Mouse (Mus musculus) CH12.LX (cell line): ENCODE data around the gene Zfp212. TPM values are rescaled to one million over a fixed set of nuclear protein-coding genes. Genes with fewer than 3 reads are reported as not detected.

Experiments
- DNase-seq: peaks from one replicate; pipeline ENCODE4 v3.0.0-alpha.2; 2013; ENCODE audit errors: extremely low read depth
- H3K27ac ChIP-seq: 2 replicates; pipeline ENCODE4 v1.5.1; 2012; ENCODE audit warnings: low read depth, mild to moderate bottlenecking, control low read depth, moderate library complexity; ENCODE audit not compliant: insufficient read depth
- H3K27me3 ChIP-seq: replicated peaks from 2 replicates; pipeline ENCODE3; 2012; ENCODE audit warnings: inconsistent platforms
- H3K36me3 ChIP-seq, 2 experiments: replicated peaks in 1 of 2; 2 replicates each; pipeline versions ENCODE3 to v1.6.1; 2012; ENCODE audit warnings: inconsistent platforms in 1 of 2, low read length in 1 of 2, mild to moderate bottlenecking in 1 of 2, mixed read lengths in 1 of 2, moderate library complexity in 1 of 2; ENCODE audit not compliant: control insufficient read depth in 1 of 2, insufficient read depth in 1 of 2
- H3K4me1 ChIP-seq, 2 experiments: 2 replicates each; pipeline ENCODE4 v1.6.1; 2012; ENCODE audit warnings: inconsistent platforms in 1 of 2, moderate library complexity in 1 of 2; ENCODE audit not compliant: insufficient read depth in 2 of 2, control insufficient read depth in 1 of 2
- H3K4me2 ChIP-seq: 2 replicates; pipeline ENCODE4 v1.6.1; 2012; ENCODE audit warnings: low read depth, mild to moderate bottlenecking, control low read depth; ENCODE audit not compliant: poor library complexity, insufficient read depth, severe bottlenecking
- H3K4me3 ChIP-seq, 3 experiments: fragments of 150-350 bp in 1 of 3; sonication (generic) in 1 of 3; replicated peaks in 1 of 3; 2 replicates each; pipeline versions ENCODE3 to v1.5.1; 2011 to 2012; ENCODE audit warnings: low read depth in 2 of 3, low read length in 2 of 3, mild to moderate bottlenecking in 2 of 3, moderate library complexity in 2 of 3, control low read depth in 1 of 3, improper control_type of control experiment in 1 of 3, inconsistent platforms in 1 of 3, mixed read lengths in 1 of 3; ENCODE audit not compliant: poor library complexity in 1 of 3
- H3K79me2 ChIP-seq: replicated peaks from 2 replicates; pipeline ENCODE4 v1.6.1; 2012; ENCODE audit warnings: mild to moderate bottlenecking, moderate library complexity; ENCODE audit not compliant: control insufficient read depth, poor library complexity, insufficient read depth, severe bottlenecking; ENCODE audit errors: extremely low read depth
- H3K9ac ChIP-seq: 2 replicates; pipeline ENCODE4 v1.6.1; 2012; ENCODE audit warnings: low read depth, mild to moderate bottlenecking, control low read depth, moderate library complexity; ENCODE audit not compliant: insufficient read depth
- H3K9me3 ChIP-seq: replicated peaks from 2 replicates; pipeline ENCODE3; 2012; ENCODE audit warnings: low read length, inconsistent platforms, mixed read lengths
- BHLHE40 ChIP-seq: IDR thresholded peaks from 2 replicates; pipeline ENCODE4 v1.6.1; 2011; ENCODE audit warnings: mild to moderate bottlenecking, low read depth, low read length, improper control_type of control experiment
- CTCF ChIP-seq, 2 experiments: IDR thresholded peaks in 1 of 2; conservative IDR thresholded peaks in 1 of 2; 2 replicates each; pipeline ENCODE4 v1.5.1; 2011 to 2012; ENCODE audit warnings: low read depth in 2 of 2, low read length in 2 of 2, improper control_type of control experiment in 1 of 2, inconsistent platforms in 1 of 2, mild to moderate bottlenecking in 1 of 2, moderate library complexity in 1 of 2
- E2F4 ChIP-seq: IDR thresholded peaks from 2 replicates; pipeline ENCODE4 v1.6.1; 2011; ENCODE audit warnings: low read depth, low read length, improper control_type of control experiment; ENCODE audit not compliant: insufficient replicate concordance
- EP300 ChIP-seq: IDR thresholded peaks from 2 replicates; pipeline ENCODE4 v1.6.1; 2011; ENCODE audit warnings: low read length, improper control_type of control experiment
- HCFC1 ChIP-seq: IDR thresholded peaks from 2 replicates; pipeline ENCODE4 v1.6.1; 2012; ENCODE audit warnings: low read depth, mild to moderate bottlenecking, inconsistent platforms, low read length, improper control_type of control experiment
- IRF4 ChIP-seq: IDR thresholded peaks from 2 replicates; pipeline ENCODE4 v1.6.1; 2014; ENCODE audit warnings: low read depth, mild to moderate bottlenecking, inconsistent platforms, low read length, improper control_type of control experiment
- JUND ChIP-seq: conservative IDR thresholded peaks from 2 replicates; pipeline ENCODE4 v1.6.1; 2011; ENCODE audit warnings: low read depth, low read length, improper control_type of control experiment
- KAT2A ChIP-seq: IDR thresholded peaks from 2 replicates; pipeline ENCODE4 v1.6.1; 2012; ENCODE audit warnings: low read length, improper control_type of control experiment, inconsistent platforms; ENCODE audit not compliant: insufficient replicate concordance
- MAFK ChIP-seq: IDR thresholded peaks from 2 replicates; pipeline ENCODE4 v1.6.1; 2011; ENCODE audit warnings: low read length, improper control_type of control experiment; ENCODE audit not compliant: insufficient replicate concordance
- MAX ChIP-seq: IDR thresholded peaks from 2 replicates; pipeline ENCODE4 v1.6.1; 2011; ENCODE audit warnings: low read length, improper control_type of control experiment
- MEF2A ChIP-seq: IDR thresholded peaks from 2 replicates; pipeline ENCODE4 v1.6.1; 2014; ENCODE audit warnings: low read depth, mild to moderate bottlenecking, inconsistent platforms, low read length, improper control_type of control experiment, borderline replicate concordance
- MXI1 ChIP-seq: IDR thresholded peaks from 2 replicates; pipeline ENCODE4 v1.6.1; 2011; ENCODE audit warnings: mild to moderate bottlenecking, low read depth, low read length, improper control_type of control experiment
- MYC ChIP-seq: IDR thresholded peaks from 2 replicates; pipeline ENCODE4 v1.6.1; 2011; ENCODE audit warnings: low read depth, mild to moderate bottlenecking, improper control_type of control experiment, low read length
- NRF1 ChIP-seq: IDR thresholded peaks from 2 replicates; pipeline ENCODE4 v1.6.1; 2014; ENCODE audit warnings: low read depth, mild to moderate bottlenecking, inconsistent platforms, low read length, improper control_type of control experiment, moderate library complexity
- POLR2A ChIP-seq: IDR thresholded peaks from 2 replicates; pipeline ENCODE4 v1.6.1; 2011; ENCODE audit warnings: low read depth, mild to moderate bottlenecking, improper control_type of control experiment, low read length
- POLR2AphosphoS2 ChIP-seq: IDR thresholded peaks from 2 replicates; pipeline ENCODE4 v1.6.1; 2011; ENCODE audit warnings: low read depth, low read length, improper control_type of control experiment
- RCOR1 ChIP-seq: conservative IDR thresholded peaks from 2 replicates; pipeline ENCODE4 v1.6.1; 2012; ENCODE audit warnings: low read depth, mild to moderate bottlenecking, inconsistent platforms, low read length, improper control_type of control experiment
- SIN3A ChIP-seq: IDR thresholded peaks from 2 replicates; pipeline ENCODE4 v1.6.1; 2012; ENCODE audit warnings: low read length, improper control_type of control experiment, inconsistent platforms
- TBP ChIP-seq: conservative IDR thresholded peaks from 2 replicates; pipeline ENCODE4 v1.6.1; 2011; ENCODE audit warnings: low read depth, low read length, improper control_type of control experiment
- UBTF ChIP-seq: IDR thresholded peaks from 2 replicates; pipeline ENCODE4 v1.6.1; 2012; ENCODE audit warnings: low read depth, mild to moderate bottlenecking, inconsistent platforms, low read length, improper control_type of control experiment, moderate library complexity
- ZKSCAN1 ChIP-seq: IDR thresholded peaks from 2 replicates; pipeline ENCODE4 v1.6.1; 2012; ENCODE audit warnings: low read depth, inconsistent platforms, low read length, improper control_type of control experiment, borderline replicate concordance
- dilution Hi-C: fragments of 300-500 bp; cut with MboI; formaldehyde crosslinking; loops from 2 replicates; pipeline ENCODE4 v1.14.3; 2020; ENCODE audit warnings: low sequenced_read_pairs; ENCODE audit not compliant: extremely low pct_unique_long_range_greater_than_20kb, extremely low pct_ligation_motif_present
- in situ Hi-C: fragments of 300-500 bp; cut with MboI; formaldehyde crosslinking; loops from 3 replicates; pipeline ENCODE4 v1.14.3; 2019; ENCODE audit warnings: low sequenced_read_pairs, low pct_ligation_motif_present, low pct_unique_long_range_greater_than_20kb, mixed read lengths
- polyA plus RNA-seq: library from polyadenylated mRNA; unstranded; fragments of >175 nt; gene quantifications from 2 replicates; pipeline ENCODE4 v1.2.1, GENCODE M21; 2012; ENCODE audit warnings: low read depth; ENCODE audit not compliant: insufficient read length
- total RNA-seq, 2 experiments: library from RNA; depleted of rRNA; stranded (reverse); fragments of 300-350 nt in 1 of 2; fragments of >200 nt in 1 of 2; gene quantifications; 2 replicates each; pipeline ENCODE4 v1.2.3; 2012 to 2014

The Zfp212 gene
- total and polyA plus RNA-seq, 3 experiments: 5.1 to 12.1 (median 6.3) TPM

DNA sequence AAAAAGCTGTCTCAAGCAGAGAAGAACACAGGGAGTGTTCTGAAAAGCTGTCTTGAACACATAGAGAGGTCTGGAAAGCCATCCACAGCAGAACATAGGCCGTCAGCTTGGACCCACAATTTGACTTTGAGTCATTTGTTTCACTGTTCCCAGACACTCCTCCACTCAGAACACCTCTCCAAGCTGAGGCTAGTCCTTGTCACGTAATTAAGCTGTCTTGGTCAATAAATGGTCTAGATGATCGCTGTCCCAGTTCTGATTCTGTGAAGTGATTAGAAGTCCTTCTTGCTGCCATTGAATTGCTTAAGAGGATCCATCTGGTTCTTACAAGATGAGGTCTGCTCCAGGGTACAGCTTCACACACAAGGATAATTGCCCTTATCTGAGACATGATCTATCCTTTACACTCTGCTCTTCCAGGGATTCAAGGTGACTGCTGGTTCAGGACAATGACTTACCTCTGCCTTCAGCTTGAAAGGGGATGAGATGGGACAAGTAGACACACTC is 1.5 kb upstream of the Zfp212 start:
- Histone ChIP-seq H3K9ac (no peak overlapping the region), H3K36me3 (no peaks in the 10 kb centered on the region), H3K9me3 (no peaks in the 10 kb centered on the region), H3K4me1 (peaks cover 3 to 30% of the 10 kb centered on the region in 2 experiments; a peak in 3 of 4 replicates), H3K4me2 (no peak overlapping the region), H3K79me2 (peaks cover 25% of the 10 kb centered on the region), H3K27me3 (no peaks in the 10 kb centered on the region), H3K27ac (no peak overlapping the region), H3K4me3 (no peak overlapping the region)
- no peak for DNase-seq
- TF ChIP-seq RCOR1 (no peak), NRF1 (no peak), HCFC1 (no peak), POLR2AphosphoS2 (no peak), UBTF (no peak), MAX (no peak), MYC (no peak), POLR2A (no peak)
- in situ Hi-C loops: no loop called here
- dilution Hi-C loops: no loop called here

DNA sequence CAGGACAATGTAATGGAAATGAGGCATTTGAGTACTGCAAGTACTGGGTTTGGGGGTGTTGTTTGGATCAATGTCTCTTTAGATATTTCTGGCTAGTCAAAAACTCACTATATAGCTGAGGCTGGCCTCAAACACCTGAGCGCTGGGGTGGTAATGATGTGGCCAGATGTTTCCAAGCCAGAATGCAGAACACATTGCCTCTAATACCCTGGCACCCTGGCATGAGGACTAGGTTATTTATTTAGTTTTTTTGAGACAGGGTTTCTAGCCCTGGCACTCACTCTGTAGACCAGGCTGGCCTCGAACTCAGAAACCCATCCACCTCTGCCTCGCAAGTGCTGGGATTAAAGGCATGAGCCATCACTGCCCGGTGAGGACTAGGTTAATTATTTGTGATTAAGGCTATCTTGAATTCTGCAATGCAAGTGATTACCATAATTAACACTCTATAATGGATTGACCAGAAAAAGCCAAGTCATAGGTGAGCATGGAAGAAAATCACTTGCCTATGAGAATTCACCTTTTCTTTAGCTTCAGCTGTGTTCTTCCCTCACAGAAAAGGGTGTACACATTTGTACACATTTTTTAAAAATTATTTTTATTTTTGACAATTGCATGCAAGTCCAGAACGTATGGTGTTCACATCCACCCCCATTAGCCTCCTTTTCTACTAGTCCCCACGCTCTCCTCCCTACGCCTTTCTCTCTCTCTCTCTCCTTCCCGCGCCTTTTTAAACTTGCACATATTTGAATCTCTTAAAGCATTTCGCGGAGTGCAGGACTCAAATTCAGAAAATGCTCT is 430 bp upstream of the Zfp212 start:
- Histone ChIP-seq H3K9ac (peak overlapping the region; percentile 100), H3K27me3 (no peaks in the 10 kb centered on the region), H3K36me3 (no peaks in the 10 kb centered on the region), H3K4me2 (peak overlapping the region; percentile 85), H3K4me3 (peak overlapping the region; percentile 74 to 100 (median 88)), H3K27ac (peak overlapping the region; percentile 97; the same call in 1 of the 2 replicates), H3K79me2 (peaks cover 28% of the 10 kb centered on the region), H3K4me1 (peaks cover 3 to 30% of the 10 kb centered on the region in 2 experiments; a peak in 3 of 4 replicates), H3K9me3 (no peaks in the 10 kb centered on the region)
- no peak for DNase-seq
- no peak for TF ChIP-seq SIN3A
- TF ChIP-seq TBP: peak; percentile 43
- dilution Hi-C loops (no loop called here), in situ Hi-C loops (no loop called here)

DNA sequence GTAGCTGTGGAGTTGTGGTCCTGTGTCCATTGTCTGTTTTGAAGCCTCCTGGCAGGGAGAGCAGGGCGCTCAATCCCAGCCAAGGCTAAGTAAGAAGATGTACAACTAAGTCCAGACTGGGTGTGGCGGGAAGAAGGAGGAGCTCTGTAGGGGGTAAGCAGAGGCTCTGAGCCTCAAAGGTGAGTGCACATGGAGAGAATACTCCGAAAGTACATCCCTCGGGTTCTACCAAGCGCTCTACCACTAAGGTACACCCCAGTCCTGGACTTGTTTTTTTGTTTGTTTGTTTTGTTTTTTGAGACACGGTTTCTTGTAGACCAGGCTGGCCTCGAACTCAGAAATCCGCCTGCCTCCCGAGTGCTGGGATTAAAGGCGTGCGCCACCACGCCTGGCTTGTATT is 22.2 kb downstream of the Zfp212 start:
- H3K9ac ChIP-seq: peak overlapping the region; percentile 90; the same call in 1 of the 2 replicates
- in situ Hi-C loops: no loop called here
- no peaks in the 10 kb centered on the region for H3K27me3 ChIP-seq
- H3K36me3 ChIP-seq: peaks cover 22 to 23% of the 10 kb centered on the region in 2 experiments
- peak overlapping the region; percentile 77 to 85 (median 84) for H3K4me3 ChIP-seq
- peak overlapping the region; percentile 10; the same call in 1 of the 2 replicates for H3K27ac ChIP-seq
- H3K79me2 ChIP-seq: peaks cover 7% of the 10 kb centered on the region
- no peak; the same call in 1 of the 2 replicates for TF ChIP-seq HCFC1
- 0 out of 2 replicates have a peak, but pooled peaks have one; percentile 7 for TF ChIP-seq IRF4
- TF ChIP-seq MXI1: no peak
- TF ChIP-seq CTCF (conservative IDR thresholded peaks at IDR 0.05 in 1 of 2, IDR thresholded peaks at IDR 0.05 in 1 of 2; ENCODE audit: low read depth in 2 of 2, low read length in 2 of 2): no peak; a peak in 1 of 4 replicates
- TF ChIP-seq MAFK: 0 out of 2 replicates have a peak, but pooled peaks have one; percentile 33
- TF ChIP-seq MAX: no peak; the same call in 1 of the 2 replicates
- TF ChIP-seq MEF2A: peak; percentile 3; the same call in 1 of the 2 replicates
- no peak for TF ChIP-seq POLR2AphosphoS2
- peak; percentile 62; the same call in 1 of the 2 replicates for TF ChIP-seq MYC
- TF ChIP-seq TBP: no peak
- no peak for TF ChIP-seq SIN3A
- peak; percentile 17; the same call in 1 of the 2 replicates for TF ChIP-seq BHLHE40
- TF ChIP-seq KAT2A: no peak
- TF ChIP-seq JUND: no peak
- TF ChIP-seq E2F4: 0 out of 2 replicates have a peak, but pooled peaks have one; percentile 70
- no peak for TF ChIP-seq ZKSCAN1
- TF ChIP-seq EP300: no peak
- no peak for TF ChIP-seq NRF1
- peaks cover 17% of the 10 kb centered on the region for H3K9me3 ChIP-seq
- dilution Hi-C loops: no loop called here
- peak overlapping the region; percentile 18; the same call in 1 of the 2 replicates for H3K4me2 ChIP-seq
- H3K4me1 ChIP-seq: peaks cover 0 to 9% of the 10 kb centered on the region in 2 experiments; a peak in 1 of 4 replicates
- DNase-seq: peak; percentile 52
